Mouse (Mus musculus) neutrophil, adult 5-6 weeks (primary cell): ENCODE measurements around the gene Fat2. TPM values are rescaled to one million over a fixed set of nuclear protein-coding genes. Genes with fewer than 3 reads are reported as not detected.

Experiments used
- ATAC-seq: fragments of 151-379, 151-347 bp; 2 replicates; pipeline ENCODE4 v1.8.0; 2017; ENCODE audit warnings: mild to moderate bottlenecking, moderate TSS enrichment; ENCODE audit not compliant: insufficient number of reproducible peaks, poor library complexity, low FRiP score, severe bottlenecking; ENCODE audit errors: extremely low read depth
- total RNA-seq: library from RNA; stranded (forward); fragments of 200-1000 nt; gene quantifications from 2 replicates; pipeline ENCODE4 v1.2.3, GENCODE M21; 2017

Gene Fat2
- total RNA-seq, 1 experiment from 2014 or later: not detected

DNA sequence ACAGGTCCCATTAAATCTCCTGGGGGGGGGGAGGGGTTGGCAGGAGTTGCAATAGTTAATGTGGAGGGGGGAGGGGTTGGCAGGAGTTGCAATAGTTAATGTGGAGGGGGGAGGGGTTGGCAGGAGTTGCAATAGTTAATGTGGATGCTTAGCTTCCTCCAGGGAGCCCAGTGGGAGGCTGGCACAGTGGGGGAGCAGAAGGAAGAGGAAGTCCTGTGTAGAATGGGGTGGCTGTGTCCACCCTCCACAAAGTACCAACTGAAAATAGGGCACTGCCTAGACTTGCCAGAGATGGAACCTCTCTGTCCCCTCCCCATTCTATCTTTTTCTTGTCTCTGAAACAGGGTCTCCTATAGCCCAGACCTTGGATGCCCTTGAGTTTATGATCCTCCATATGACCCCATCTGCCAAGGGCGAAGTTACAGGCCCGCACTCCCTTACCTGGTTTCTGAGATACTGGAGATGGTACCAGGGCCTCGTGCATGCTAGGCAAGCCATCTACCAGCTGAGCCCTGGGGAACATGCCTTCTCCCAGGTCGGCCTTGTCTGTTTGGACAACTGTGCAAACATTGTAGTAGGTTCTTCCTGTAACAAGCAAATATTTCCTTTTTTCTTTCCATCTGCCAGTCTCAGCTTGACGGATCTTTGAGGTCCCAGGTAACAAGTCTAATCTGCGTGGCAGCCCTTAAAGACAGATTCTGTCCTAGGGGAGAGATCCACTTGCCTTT is 126.6 kb downstream of the Fat2 start:
- no peak for ATAC-seq

DNA sequence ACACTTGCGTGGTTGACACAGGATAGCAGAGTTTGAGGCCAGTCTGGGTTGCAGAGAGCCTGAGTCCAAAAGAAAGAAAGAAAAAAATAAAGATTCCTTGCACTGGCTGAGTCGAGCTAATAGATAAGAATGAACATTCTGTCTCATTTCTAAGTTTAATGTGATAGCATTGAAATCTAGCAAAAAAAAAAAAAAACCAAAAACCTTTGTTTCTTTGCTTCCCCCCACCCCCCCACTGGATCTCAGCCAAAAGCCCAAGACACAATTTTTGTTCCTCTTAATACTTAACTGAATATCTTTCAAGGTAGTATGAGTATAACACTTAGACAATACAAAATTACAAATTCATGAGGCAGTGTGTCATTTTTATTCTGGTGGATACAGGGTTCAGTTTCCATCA is 127.3 kb downstream of the Fat2 start:
- ATAC-seq: no peak

DNA sequence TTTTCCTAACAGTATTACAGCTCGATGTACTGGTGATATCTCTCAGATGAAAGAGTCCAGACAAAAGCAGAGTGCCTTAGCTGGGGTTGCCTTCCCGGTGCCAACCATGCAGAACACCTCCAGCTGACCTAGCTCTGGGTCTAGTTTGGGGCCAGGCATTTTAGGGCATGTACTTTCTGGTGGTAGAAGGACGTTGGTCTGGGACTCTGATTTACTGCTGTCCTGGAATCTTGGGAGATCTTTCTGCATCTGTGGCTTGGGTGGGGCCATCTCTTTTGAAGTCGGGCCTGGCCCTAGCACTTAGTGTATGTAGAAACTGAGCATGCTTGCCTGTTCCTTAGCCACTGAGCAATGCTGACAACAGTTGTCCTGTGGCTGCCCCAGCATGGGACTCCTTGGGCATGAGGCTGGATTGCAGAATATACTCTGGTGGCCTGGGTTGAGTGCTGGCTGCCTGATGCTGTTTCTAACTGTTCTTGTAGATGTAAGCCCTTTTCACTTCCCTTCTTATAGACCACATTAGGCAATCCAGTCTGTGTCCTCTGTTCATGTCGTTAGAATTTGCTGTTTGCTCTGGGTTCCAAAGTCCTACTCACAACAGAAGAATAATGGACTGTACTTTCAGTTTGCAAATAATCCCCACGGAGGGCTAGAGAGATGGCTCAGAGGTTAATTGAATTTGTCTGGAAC is 128.2 kb downstream of the Fat2 start:
- no peak for ATAC-seq

DNA sequence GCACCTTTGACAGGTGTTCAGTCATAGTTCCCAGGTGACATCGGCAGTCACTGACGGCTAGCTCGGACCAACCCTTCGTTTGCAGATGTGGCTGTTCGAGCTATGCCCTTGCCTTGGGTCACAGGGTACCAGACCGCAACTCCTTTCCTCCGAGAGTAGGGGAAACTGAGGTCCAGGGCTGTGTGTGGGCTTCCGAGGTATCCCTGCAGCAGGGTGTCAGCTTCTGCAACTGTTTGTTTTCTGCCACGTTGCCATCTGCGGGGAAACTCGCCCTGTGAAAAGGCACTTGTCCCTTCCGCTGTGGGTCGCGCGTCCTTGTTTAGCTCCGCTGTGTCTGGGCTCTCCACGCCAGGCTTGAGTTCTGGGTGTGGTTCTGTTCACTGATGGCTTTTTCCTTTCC is 131.8 kb downstream of the Fat2 start:
- ATAC-seq: 0 out of 2 replicates have a peak, but pooled peaks have one; percentile 4

DNA sequence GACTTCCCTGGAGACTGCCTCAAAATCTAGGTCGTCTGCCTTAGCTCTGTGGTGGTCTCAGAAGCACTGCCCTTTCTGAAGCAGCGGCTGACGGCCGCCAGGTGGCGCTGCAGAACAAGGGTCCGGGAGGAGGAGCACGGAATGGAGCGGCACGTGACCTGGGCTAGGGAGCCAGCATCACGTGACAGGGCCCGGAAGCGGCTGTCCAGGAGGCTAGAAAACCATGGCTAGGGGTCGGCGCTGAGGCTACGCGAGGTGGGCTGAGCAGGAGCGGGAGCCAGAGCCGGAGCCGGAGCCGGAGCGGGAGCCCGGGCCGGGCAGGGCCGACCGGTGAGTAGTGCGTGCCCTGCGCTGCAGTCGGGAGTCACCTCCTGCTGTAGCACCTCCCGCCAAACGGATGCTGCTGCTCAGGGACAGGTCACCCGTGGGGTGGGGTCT is 132.2 kb downstream of the Fat2 start, which contains the start of gene Slc36a1:
Slc36a1 (plus strand) TSS at position 192 of the 438 bp plus-strand sequence.
- peak; percentile 76 for ATAC-seq

Other genes starting within 250 kb of the Fat2 start
- 154 and 160 TPM in 2 replicates for gene Gm2a, start 238.4 kb downstream of the Fat2 start, total RNA-seq
- gene Slc36a3, start 184.9 kb downstream of the Fat2 start, total RNA-seq: 1.0 and 1.8 TPM in 2 replicates
- gene Slc36a2, start 151.5 kb downstream of the Fat2 start, total RNA-seq: not detected in 2 replicates
- gene Slc36a1, start 132.2 kb downstream of the Fat2 start, total RNA-seq: 9.3 and 10.1 TPM in 2 replicates
- 0.81 TPM in 1 of 2 replicates, not detected in the other for gene Sparc, start 86.6 kb upstream of the Fat2 start, total RNA-seq
- 50.4 and 53.9 TPM in 2 replicates for gene Atox1, start 124.7 kb upstream of the Fat2 start, total RNA-seq
- gene G3bp1, start 133.1 kb upstream of the Fat2 start, total RNA-seq: 48.6 and 49.8 TPM in 2 replicates